Mouse (Mus musculus) stomach, postnatal 0 days (tissue): Measurements from ENCODE around the gene Plxna4.

ENCODE experiments used
- CTCF ChIP-seq: IDR thresholded peaks from 2 replicates; pipeline ENCODE4 v1.5.1; 2016; ENCODE audit warnings: antibody characterized with exemption, low read depth, mild to moderate bottlenecking, moderate library complexity
- EP300 ChIP-seq: optimal IDR thresholded peaks from 2 replicates; pipeline ENCODE3; 2016; ENCODE audit warnings: antibody characterized with exemption

DNA sequence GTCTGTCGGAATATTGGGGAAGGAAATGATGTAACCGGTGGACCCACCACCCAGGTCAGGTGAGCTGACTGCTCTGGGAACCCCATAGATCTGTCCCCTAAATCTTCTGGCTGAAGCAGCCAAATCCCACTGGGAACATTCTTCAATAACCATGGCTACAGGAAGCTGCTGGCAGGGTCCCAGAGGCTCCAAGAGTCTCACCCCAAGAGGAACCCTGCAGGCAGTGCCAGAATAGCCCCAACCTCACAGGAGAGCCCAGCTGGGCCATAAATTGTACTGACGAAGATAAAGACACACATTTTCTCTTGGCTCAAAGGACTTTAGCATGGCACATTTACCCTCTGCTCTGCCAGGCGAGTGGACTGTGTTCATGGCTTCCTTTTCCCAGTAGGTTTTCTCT lies 232.4 kb downstream of the Plxna4 start:
- no peak for TF ChIP-seq CTCF
- no peak for TF ChIP-seq EP300
